Mouse (Mus musculus): ENCODE measurements around the gene Gpr4. TPM values are rescaled to one million over a fixed set of nuclear protein-coding genes. Genes with fewer than 3 reads are reported as not detected.

Gpr4 gene
- total and polyA plus RNA-seq, 3 experiments: 0.15 to 0.19 TPM; not detected in 1

DNA sequence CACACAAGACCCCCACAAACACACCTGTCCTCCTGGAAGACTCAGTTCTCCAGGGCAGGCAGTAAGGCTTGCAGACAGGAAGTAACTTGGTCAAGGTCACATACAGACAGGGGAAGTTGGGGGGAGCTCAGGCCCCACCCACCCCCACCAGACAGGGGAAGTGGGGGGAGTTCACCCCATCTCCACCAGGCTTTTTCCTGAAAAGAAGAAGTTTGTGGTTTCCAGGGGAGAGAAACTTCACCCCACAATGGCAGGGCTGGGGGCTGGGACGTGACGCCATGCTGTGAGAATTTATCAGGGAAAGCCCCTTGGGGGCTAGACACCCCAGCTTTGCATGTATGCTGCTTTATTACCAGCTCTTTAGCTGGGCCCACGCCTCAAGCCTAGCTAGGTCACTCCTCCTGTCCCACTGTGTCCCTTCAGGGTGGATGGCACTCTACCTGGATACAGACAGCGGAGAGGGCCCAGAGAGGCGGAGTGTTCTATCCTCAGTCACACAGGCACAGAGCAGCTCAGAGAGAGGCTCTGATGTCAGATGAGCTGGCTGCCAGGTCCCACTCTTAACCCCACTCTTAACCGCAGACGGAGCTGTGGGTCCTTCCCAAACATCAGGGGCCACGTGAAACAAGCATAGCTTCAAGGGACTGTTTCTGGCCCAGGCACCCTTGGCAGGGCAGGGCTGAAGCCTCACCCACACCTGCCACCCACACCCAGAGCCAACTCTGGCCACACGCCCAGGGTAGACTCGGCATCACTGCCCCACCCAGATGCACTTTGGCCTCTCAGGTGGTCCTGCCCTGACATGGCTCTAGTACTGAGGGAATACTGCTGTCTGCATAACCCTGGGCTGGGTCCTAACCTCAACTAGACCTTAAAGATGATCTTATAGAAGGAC, 53.8 kb downstream of the Gpr4 start:
- Histone ChIP-seq H3K9ac (ENCODE audit: control insufficient read depth, low read depth, low read length, poor library complexity, severe bottlenecking) (peak overlapping the region; percentile 66), H3K27me3 (ENCODE audit: control insufficient read depth in 1 of 2, insufficient read depth in 2 of 2, low read length in 2 of 2) (no peaks in the 10 kb centered on the region), H3K9me3 (replicated peaks; ENCODE audit: insufficient read depth, low read length) (no peaks in the 10 kb centered on the region), H3K4me1 (ENCODE audit: control insufficient read depth in 1 of 2, insufficient read depth in 2 of 2, low read length in 2 of 2) (peaks cover 9 to 40% of the 10 kb centered on the region in 2 experiments), H3K36me3 (ENCODE audit: control insufficient read depth in 1 of 2, insufficient read depth in 2 of 2, low read length in 2 of 2) (peaks cover 0 to 29% of the 10 kb centered on the region in 2 experiments; a peak in 3 of 4 replicates), H3K4me3 (ENCODE audit: control insufficient read depth in 1 of 2, insufficient read depth in 1 of 2, low read depth in 2 of 2, low read length in 2 of 2) (peak overlapping the region; percentile 27 to 37), H3K27ac (ENCODE audit: control insufficient read depth, low read depth, low read length) (peak overlapping the region; percentile 95), H3K79me2 (ENCODE audit: control insufficient read depth, insufficient read depth, low read length, poor library complexity) (peaks cover 46% of the 10 kb centered on the region)
- TF ChIP-seq TBP (IDR thresholded peaks at IDR 0.05; ENCODE audit: low read depth, low read length) (0 out of 2 replicates have a peak, but pooled peaks have one; percentile 49), MYC (IDR thresholded peaks at IDR 0.05; ENCODE audit: low read depth, low read length) (peak; percentile 52; the same call in 1 of the 2 replicates), EP300 (IDR thresholded peaks at IDR 0.05; ENCODE audit: low read depth in 1 of 2, low read length in 2 of 2) (peak; percentile 73 to 86), RCOR1 (IDR thresholded peaks at IDR 0.05; ENCODE audit: low read depth, low read length) (peak; percentile 72), CHD2 (IDR thresholded peaks at IDR 0.05; ENCODE audit: low read length) (peak; percentile 68), MEF2A (IDR thresholded peaks at IDR 0.05; ENCODE audit: extremely low read depth, insufficient replicate concordance, low read depth, low read length, poor library complexity, severe bottlenecking) (0 out of 2 replicates have a peak, but pooled peaks have one; percentile 14), SIN3A (IDR thresholded peaks at IDR 0.05; ENCODE audit: low read length) (peak; percentile 89), HCFC1 (IDR thresholded peaks at IDR 0.05; ENCODE audit: low read depth, low read length) (peak; percentile 78), POLR2A (IDR thresholded peaks at IDR 0.05; ENCODE audit: control insufficient read depth in 1 of 2, insufficient read depth in 1 of 2, low read depth in 1 of 2, low read length in 2 of 2, poor library complexity in 1 of 2) (peak in 1 of 2 experiments; percentile 57; a peak in 2 of 4 replicates), ELF1 (IDR thresholded peaks at IDR 0.05; ENCODE audit: low read depth, low read length) (peak; percentile 79), MXI1 (IDR thresholded peaks at IDR 0.05; ENCODE audit: low read depth, low read length) (peak; percentile 66), ETS1 (IDR thresholded peaks at IDR 0.05; ENCODE audit: low read depth, low read length) (peak; percentile 90), MAZ (IDR thresholded peaks at IDR 0.05; ENCODE audit: low read depth, low read length) (peak; percentile 98), NELFE (IDR thresholded peaks at IDR 0.05; ENCODE audit: low read depth, low read length) (peak; percentile 56), JUND (IDR thresholded peaks at IDR 0.05; ENCODE audit: low read depth, low read length) (no peak), USF2 (IDR thresholded peaks at IDR 0.05; ENCODE audit: borderline replicate concordance in 1 of 2, insufficient read depth in 1 of 2, low read depth in 1 of 2, low read length in 2 of 2) (no peak), ZKSCAN1 (IDR thresholded peaks at IDR 0.05; ENCODE audit: low read depth, low read length) (no peak), MAFK (IDR thresholded peaks at IDR 0.05; ENCODE audit: borderline replicate concordance, low read depth, low read length) (no peak), BHLHE40 (IDR thresholded peaks at IDR 0.05; ENCODE audit: borderline replicate concordance, low read depth, low read length) (peak; percentile 46; the same call in 1 of the 2 replicates), TCF12 (IDR thresholded peaks at IDR 0.05; ENCODE audit: low read depth, low read length) (peak; percentile 62), USF1 (IDR thresholded peaks at IDR 0.05; ENCODE audit: low read depth, low read length) (0 out of 2 replicates have a peak, but pooled peaks have one; percentile 23), E2F4 (IDR thresholded peaks at IDR 0.05; ENCODE audit: borderline replicate concordance, low read depth, low read length) (no peak), ZMIZ1 (IDR thresholded peaks at IDR 0.05; ENCODE audit: low read depth, low read length) (no peak)
- DNase-seq (ENCODE audit: low read depth, low spot score): peak; percentile 94
